Mouse (Mus musculus): ENCODE data around the gene Ctsll3. TPM values are rescaled to one million over a fixed set of nuclear protein-coding genes. Genes with fewer than 3 reads are reported as not detected.

Gene Ctsll3
- polyA plus RNA-seq (2012; ENCODE audit: insufficient read depth, insufficient read length, missing spikeins), result not detected in 2 replicates

GRCm38 (mm10) chr13:60802749-60803148 lies at the start of gene Ctsll3:
Gene Ctsll3 (minus strand): TSS chr13:60802849.
- Histone ChIP-seq H3K4me3 (ENCODE audit: insufficient read depth, low read length) (no peak within 1 kb of the TSS), H3K4me1 (ENCODE audit: control insufficient read depth, insufficient read depth, low read length) (no peaks in the 10 kb centered on the region), H3K27ac (ENCODE audit: insufficient read depth, low read depth, low read length) (no peak within 1 kb of the TSS)
- TF ChIP-seq CTCF (IDR thresholded peaks at IDR 0.05; ENCODE audit: low read depth, low read length) (no peak), POLR2A (IDR thresholded peaks at IDR 0.05; ENCODE audit: borderline replicate concordance, low read depth, low read length) (no peak)

GRCm38 (mm10) chr13:60848241-60849120 lies 45.8 kb upstream of the Ctsll3 start:
- H3K4me1 ChIP-seq (ENCODE audit: control insufficient read depth, insufficient read depth, low read length), result no peaks in the 10 kb centered on the region; the same call in 1 of the 2 replicates
- H3K27ac ChIP-seq (ENCODE audit: insufficient read depth, low read depth, low read length), result no peak overlapping the region
- TF ChIP-seq POLR2A (IDR thresholded peaks at IDR 0.05; ENCODE audit: borderline replicate concordance, low read depth, low read length) (no peak), CTCF (IDR thresholded peaks at IDR 0.05; ENCODE audit: low read depth, low read length) (no peak)
- no peak overlapping the region for H3K4me3 ChIP-seq (ENCODE audit: insufficient read depth, low read length)

DNA sequence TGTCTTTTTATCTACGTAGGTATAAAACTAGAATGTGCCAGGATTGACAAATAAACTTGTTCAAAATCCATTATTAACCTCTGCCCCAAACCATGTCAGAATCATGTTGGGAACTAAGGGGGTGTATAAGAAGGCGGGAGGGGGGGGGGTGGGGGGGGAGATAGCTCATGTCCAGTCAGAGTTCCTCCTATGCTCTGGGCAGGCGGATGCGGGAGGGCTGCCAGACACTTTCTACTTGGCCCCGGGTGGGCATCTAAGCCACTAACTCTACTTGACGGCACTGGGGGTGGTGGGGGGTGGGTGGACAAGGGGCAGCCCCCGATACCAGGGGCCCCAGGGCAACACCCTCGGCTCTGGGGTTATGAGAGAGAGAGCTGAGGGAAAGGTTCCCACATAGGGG lies 40.5 kb upstream of the Ctsll3 start:
- Histone ChIP-seq H3K27ac (ENCODE audit: insufficient read depth, low read depth, low read length) (no peak overlapping the region), H3K4me3 (ENCODE audit: insufficient read depth, low read length) (no peak overlapping the region)
- TF ChIP-seq CTCF (IDR thresholded peaks at IDR 0.05; ENCODE audit: low read depth, low read length), result no peak

GRCm38 (mm10) chr13:60842703-60843102 lies 40.1 kb upstream of the Ctsll3 start:
- no peak overlapping the region for H3K27ac ChIP-seq (ENCODE audit: insufficient read depth, low read depth, low read length)
- TF ChIP-seq POLR2A (IDR thresholded peaks at IDR 0.05; ENCODE audit: borderline replicate concordance, low read depth, low read length), result no peak
- no peak for TF ChIP-seq CTCF (IDR thresholded peaks at IDR 0.05; ENCODE audit: low read depth, low read length)
- peaks cover 15% of the 10 kb centered on the region for H3K4me1 ChIP-seq (ENCODE audit: control insufficient read depth, insufficient read depth, low read length)
- no peak overlapping the region for H3K4me3 ChIP-seq (ENCODE audit: insufficient read depth, low read length)

More for the DNA sequence above, 40.5 kb upstream of the Ctsll3 start:
- peaks cover 15% of the 10 kb centered on the region for H3K4me1 ChIP-seq (ENCODE audit: control insufficient read depth, insufficient read depth, low read length)

GRCm38 (mm10) chr13:60839353-60839902 lies 36.8 kb upstream of the Ctsll3 start:
- Histone ChIP-seq H3K27ac (ENCODE audit: insufficient read depth, low read depth, low read length) (peak overlapping the region; percentile 99), H3K4me3 (ENCODE audit: insufficient read depth, low read length) (no peak overlapping the region), H3K4me1 (ENCODE audit: control insufficient read depth, insufficient read depth, low read length) (peaks cover 15% of the 10 kb centered on the region)
- TF ChIP-seq POLR2A (IDR thresholded peaks at IDR 0.05; ENCODE audit: borderline replicate concordance, low read depth, low read length) (no peak), CTCF (IDR thresholded peaks at IDR 0.05; ENCODE audit: low read depth, low read length) (no peak)

DNA sequence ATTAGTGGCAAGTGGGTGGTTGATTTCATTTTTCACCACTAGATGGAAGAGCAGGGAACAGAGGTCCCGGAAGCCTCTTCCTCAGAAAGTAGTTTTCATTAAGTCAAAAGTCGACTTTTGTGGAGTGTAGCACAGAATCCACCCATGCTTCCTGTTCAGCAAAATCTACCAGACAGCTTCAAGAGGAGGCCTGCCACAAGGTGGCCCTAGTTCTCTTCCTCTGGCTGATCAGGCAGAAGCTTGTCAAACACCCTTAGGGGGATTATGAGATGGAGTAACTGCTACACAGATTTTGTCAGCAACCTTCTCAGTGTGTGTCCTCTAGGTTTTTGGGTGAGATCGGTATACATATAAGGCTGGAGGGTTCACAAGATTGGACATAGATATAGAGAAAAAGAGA lies 23.4 kb upstream of the Ctsll3 start:
- Histone ChIP-seq H3K4me3 (ENCODE audit: insufficient read depth, low read length) (no peak overlapping the region), H3K27ac (ENCODE audit: insufficient read depth, low read depth, low read length) (no peak overlapping the region)
- TF ChIP-seq POLR2A (IDR thresholded peaks at IDR 0.05; ENCODE audit: borderline replicate concordance, low read depth, low read length), result no peak
- TF ChIP-seq CTCF (IDR thresholded peaks at IDR 0.05; ENCODE audit: low read depth, low read length), result peak; percentile 72

DNA sequence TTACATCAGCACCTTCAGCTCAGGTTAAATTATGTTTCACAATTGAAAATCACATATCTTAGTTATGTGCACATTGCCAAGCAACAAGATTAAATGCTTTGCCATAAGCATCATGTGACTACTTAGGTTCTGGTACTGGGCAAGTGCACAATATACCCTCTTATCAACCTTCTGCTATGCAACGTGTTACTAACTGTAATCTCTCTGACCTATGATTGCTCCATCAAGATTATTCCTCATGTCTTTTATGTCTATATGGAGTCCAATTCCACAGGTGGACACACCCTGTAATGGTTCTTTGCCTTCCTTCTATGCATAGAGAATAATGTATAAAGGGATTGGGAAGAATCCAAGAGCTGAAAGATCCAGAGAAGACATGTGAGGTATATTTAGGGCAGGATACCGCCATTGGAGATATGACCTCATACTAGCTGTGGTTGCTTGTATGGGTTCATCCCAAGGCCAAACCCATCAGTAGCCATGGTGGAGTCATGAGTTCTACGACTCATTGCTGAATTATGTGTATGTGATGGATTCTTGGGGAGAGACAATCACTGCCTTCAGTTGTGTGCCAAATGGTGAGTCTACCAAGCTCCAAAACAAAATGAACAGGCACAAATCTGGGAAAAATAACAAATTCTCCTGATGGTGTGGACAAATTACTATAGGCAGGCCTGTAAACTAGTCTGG lies 18.0 kb upstream of the Ctsll3 start:
- Histone ChIP-seq H3K4me3 (ENCODE audit: insufficient read depth, low read length) (no peak overlapping the region), H3K27ac (ENCODE audit: insufficient read depth, low read depth, low read length) (no peak overlapping the region), H3K4me1 (ENCODE audit: control insufficient read depth, insufficient read depth, low read length) (0 out of 2 replicates have a peak, but pooled peaks cover 2% of the 10 kb centered on the region)
- TF ChIP-seq CTCF (IDR thresholded peaks at IDR 0.05; ENCODE audit: low read depth, low read length) (no peak), POLR2A (IDR thresholded peaks at IDR 0.05; ENCODE audit: borderline replicate concordance, low read depth, low read length) (no peak)

More for the DNA sequence above, 23.4 kb upstream of the Ctsll3 start:
- H3K4me1 ChIP-seq (ENCODE audit: control insufficient read depth, insufficient read depth, low read length), result 0 out of 2 replicates have a peak, but pooled peaks cover 5% of the 10 kb centered on the region

DNA sequence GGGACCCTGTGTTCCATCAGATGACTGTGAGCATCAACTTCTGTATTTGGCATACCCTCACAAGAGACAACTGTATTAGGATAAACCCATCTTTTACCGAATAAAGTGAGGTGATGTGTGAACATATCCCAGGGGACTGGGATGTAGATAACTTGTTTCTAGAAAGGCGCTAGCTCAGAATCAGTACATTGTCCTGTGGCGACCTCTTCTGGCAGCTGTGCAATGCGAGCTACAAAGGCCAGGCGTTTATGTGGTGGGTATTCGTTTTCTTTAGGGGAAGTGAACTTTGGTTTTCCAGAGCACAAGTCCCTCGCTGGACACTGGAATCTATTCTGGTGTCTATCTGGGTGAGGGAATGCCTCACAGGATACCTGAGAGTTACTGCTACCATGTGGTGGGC lies 16.8 kb upstream of the Ctsll3 start:
- Histone ChIP-seq H3K4me3 (ENCODE audit: insufficient read depth, low read length) (no peak overlapping the region), H3K4me1 (ENCODE audit: control insufficient read depth, insufficient read depth, low read length) (0 out of 2 replicates have a peak, but pooled peaks cover 2% of the 10 kb centered on the region), H3K27ac (ENCODE audit: insufficient read depth, low read depth, low read length) (no peak overlapping the region)
- TF ChIP-seq POLR2A (IDR thresholded peaks at IDR 0.05; ENCODE audit: borderline replicate concordance, low read depth, low read length), result no peak
- peak; percentile 63 for TF ChIP-seq CTCF (IDR thresholded peaks at IDR 0.05; ENCODE audit: low read depth, low read length)

- no peak overlapping the region for H3K4me3 ChIP-seq (ENCODE audit: insufficient read depth, low read length)
- TF ChIP-seq POLR2A (IDR thresholded peaks at IDR 0.05; ENCODE audit: borderline replicate concordance, low read depth, low read length) (no peak), CTCF (IDR thresholded peaks at IDR 0.05; ENCODE audit: low read depth, low read length) (no peak)
- H3K27ac ChIP-seq (ENCODE audit: insufficient read depth, low read depth, low read length), result no peak overlapping the region
- no peaks in the 10 kb centered on the region for H3K4me1 ChIP-seq (ENCODE audit: control insufficient read depth, insufficient read depth, low read length)
These were observed 11.1 kb upstream of the Ctsll3 start for GRCm38 (mm10) chr13:60813722-60814121.
